Mouse (Mus musculus): ENCODE measurements around the gene Cblb. TPM values are rescaled to one million over a fixed set of nuclear protein-coding genes. Genes with fewer than 3 reads are reported as not detected.

Cblb gene
- polyA plus RNA-seq, 1 experiment from 2014 or later: 7.9 TPM

GRCm38 (mm10) chr16:52173253-52173652 lies 142.2 kb downstream of the Cblb start:
- no peaks in the 10 kb centered on the region for H3K27me3 ChIP-seq
- H3K9me3 ChIP-seq (replicated peaks): no peaks in the 10 kb centered on the region
- no peaks in the 10 kb centered on the region for H3K4me1 ChIP-seq (replicated peaks)
- H3K9ac ChIP-seq: no peak overlapping the region
- ATAC-seq (replicated peaks; ENCODE audit: insufficient number of reproducible peaks, insufficient read depth, low FRiP score, low read depth): no peak
- H3K27ac ChIP-seq: no peak overlapping the region
- no peak overlapping the region for H3K4me3 ChIP-seq
- no peak overlapping the region for H3K4me2 ChIP-seq
- peaks cover 15% of the 10 kb centered on the region; the same call in 1 of the 2 replicates for H3K36me3 ChIP-seq

GRCm38 (mm10) chr16:52179839-52180238 lies 148.8 kb downstream of the Cblb start:
- Histone ChIP-seq H3K27me3 (no peaks in the 10 kb centered on the region), H3K36me3 (peaks cover 12% of the 10 kb centered on the region), H3K4me2 (no peak overlapping the region), H3K9ac (no peak overlapping the region), H3K9me3 (replicated peaks) (no peaks in the 10 kb centered on the region), H3K4me1 (replicated peaks) (peaks cover 9% of the 10 kb centered on the region), H3K4me3 (no peak overlapping the region), H3K27ac (peak overlapping the region; percentile 25)
- ATAC-seq (replicated peaks; ENCODE audit: insufficient number of reproducible peaks, insufficient read depth, low FRiP score, low read depth): no peak
- WGBS: 58% methylated on average over 3 of the region's 3 CpGs

- Histone ChIP-seq H3K27ac (no peak overlapping the region), H3K36me3 (peaks cover 9% of the 10 kb centered on the region), H3K27me3 (no peaks in the 10 kb centered on the region), H3K9me3 (replicated peaks) (no peaks in the 10 kb centered on the region), H3K4me2 (no peak overlapping the region), H3K4me3 (no peak overlapping the region), H3K9ac (no peak overlapping the region), H3K4me1 (replicated peaks) (peaks cover 14% of the 10 kb centered on the region)
- 74% methylated on average over 7 of the region's 7 CpGs for WGBS
- ATAC-seq (replicated peaks; ENCODE audit: insufficient number of reproducible peaks, insufficient read depth, low FRiP score, low read depth): no peak
These were observed 151.0 kb downstream of the Cblb start for GRCm38 (mm10) chr16:52182057-52182456.

- Histone ChIP-seq H3K9ac (no peak overlapping the region), H3K27ac (no peak overlapping the region), H3K4me3 (no peak overlapping the region), H3K36me3 (peaks cover 9% of the 10 kb centered on the region), H3K27me3 (no peaks in the 10 kb centered on the region), H3K9me3 (replicated peaks) (no peaks in the 10 kb centered on the region), H3K4me2 (no peak overlapping the region), H3K4me1 (replicated peaks) (peaks cover 8% of the 10 kb centered on the region)
- 50% methylated on average over 10 of the region's 10 CpGs for WGBS
- ATAC-seq (replicated peaks; ENCODE audit: insufficient number of reproducible peaks, insufficient read depth, low FRiP score, low read depth): no peak
These were observed 153.3 kb downstream of the Cblb start for GRCm38 (mm10) chr16:52184350-52184749.

- Histone ChIP-seq H3K27me3 (no peaks in the 10 kb centered on the region), H3K4me2 (no peak overlapping the region), H3K4me3 (no peak overlapping the region), H3K27ac (peak overlapping the region; percentile 24; the same call in 1 of the 2 replicates), H3K9me3 (replicated peaks) (no peaks in the 10 kb centered on the region), H3K4me1 (replicated peaks) (peaks cover 8% of the 10 kb centered on the region; the same call in 1 of the 2 replicates), H3K9ac (no peak overlapping the region), H3K36me3 (peaks cover 27% of the 10 kb centered on the region)
- ATAC-seq (replicated peaks; ENCODE audit: insufficient number of reproducible peaks, insufficient read depth, low FRiP score, low read depth): no peak
- whole genome bisulfite sequencing: 39% methylated on average over 10 of the region's 10 CpGs
These were observed 155.7 kb downstream of the Cblb start for GRCm38 (mm10) chr16:52186731-52187130.

- H3K9ac ChIP-seq: no peak overlapping the region
- no peak overlapping the region for H3K27ac ChIP-seq
- peaks cover 8% of the 10 kb centered on the region; the same call in 1 of the 2 replicates for H3K4me1 ChIP-seq (replicated peaks)
- H3K27me3 ChIP-seq: no peaks in the 10 kb centered on the region
- H3K36me3 ChIP-seq: peaks cover 32% of the 10 kb centered on the region; the same call in 1 of the 2 replicates
- H3K9me3 ChIP-seq (replicated peaks): no peaks in the 10 kb centered on the region
- H3K4me2 ChIP-seq: no peak overlapping the region
- ATAC-seq (replicated peaks; ENCODE audit: insufficient number of reproducible peaks, insufficient read depth, low FRiP score, low read depth): no peak
- no peak overlapping the region for H3K4me3 ChIP-seq
- WGBS: 82% methylated on average over 1 of the region's 2 CpGs
These were observed 158.1 kb downstream of the Cblb start for GRCm38 (mm10) chr16:52189103-52189502.

- Histone ChIP-seq H3K27me3 (no peaks in the 10 kb centered on the region), H3K4me2 (no peak overlapping the region), H3K9ac (no peak overlapping the region), H3K27ac (no peak overlapping the region), H3K4me3 (no peak overlapping the region), H3K36me3 (peaks cover 37% of the 10 kb centered on the region; the same call in 1 of the 2 replicates), H3K4me1 (replicated peaks) (peaks cover 4% of the 10 kb centered on the region; the same call in 1 of the 2 replicates), H3K9me3 (replicated peaks) (no peaks in the 10 kb centered on the region)
- WGBS: 83% methylated on average over 5 of the region's 5 CpGs
- ATAC-seq (replicated peaks; ENCODE audit: insufficient number of reproducible peaks, insufficient read depth, low FRiP score, low read depth): no peak
These were observed 159.7 kb downstream of the Cblb start for GRCm38 (mm10) chr16:52190714-52191113.

- H3K9me3 ChIP-seq (replicated peaks): no peaks in the 10 kb centered on the region
- ATAC-seq (replicated peaks; ENCODE audit: insufficient number of reproducible peaks, insufficient read depth, low FRiP score, low read depth): no peak
- peaks cover 44% of the 10 kb centered on the region; the same call in 1 of the 2 replicates for H3K36me3 ChIP-seq
- H3K4me2 ChIP-seq: no peak overlapping the region
- no peak overlapping the region for H3K4me3 ChIP-seq
- H3K27me3 ChIP-seq: no peaks in the 10 kb centered on the region
- no peaks in the 10 kb centered on the region for H3K4me1 ChIP-seq (replicated peaks)
- no peak overlapping the region for H3K9ac ChIP-seq
- whole genome bisulfite sequencing: 93% methylated on average over 5 of the region's 5 CpGs
- no peak overlapping the region for H3K27ac ChIP-seq
These were observed 163.0 kb downstream of the Cblb start for GRCm38 (mm10) chr16:52194040-52194439.

- Histone ChIP-seq H3K27ac (no peak overlapping the region), H3K9ac (no peak overlapping the region), H3K9me3 (replicated peaks) (no peaks in the 10 kb centered on the region), H3K36me3 (peaks cover 38% of the 10 kb centered on the region; the same call in 1 of the 2 replicates), H3K27me3 (no peaks in the 10 kb centered on the region), H3K4me2 (no peak overlapping the region), H3K4me1 (replicated peaks) (no peaks in the 10 kb centered on the region), H3K4me3 (no peak overlapping the region)
- ATAC-seq (replicated peaks; ENCODE audit: insufficient number of reproducible peaks, insufficient read depth, low FRiP score, low read depth): no peak
- 89% methylated on average over 3 of the region's 3 CpGs for WGBS
These were observed 163.8 kb downstream of the Cblb start for GRCm38 (mm10) chr16:52194866-52195265.

- H3K9me3 ChIP-seq (replicated peaks): no peaks in the 10 kb centered on the region
- H3K36me3 ChIP-seq: peaks cover 17% of the 10 kb centered on the region
- ATAC-seq (replicated peaks; ENCODE audit: insufficient number of reproducible peaks, insufficient read depth, low FRiP score, low read depth): no peak
- H3K27ac ChIP-seq: no peak overlapping the region
- 88% methylated on average over 7 of the region's 7 CpGs for WGBS
- H3K9ac ChIP-seq: no peak overlapping the region
- H3K4me1 ChIP-seq (replicated peaks): no peaks in the 10 kb centered on the region
- H3K4me2 ChIP-seq: no peak overlapping the region
- H3K27me3 ChIP-seq: no peaks in the 10 kb centered on the region
- no peak overlapping the region for H3K4me3 ChIP-seq
These were observed 169.1 kb downstream of the Cblb start for GRCm38 (mm10) chr16:52200107-52200506.

GRCm38 (mm10) chr16:52210844-52211606 lies 180.0 kb downstream of the Cblb start:
- H3K9ac ChIP-seq: no peak overlapping the region
- no peak for ATAC-seq (replicated peaks; ENCODE audit: insufficient number of reproducible peaks, insufficient read depth, low FRiP score, low read depth)
- no peak overlapping the region for H3K27ac ChIP-seq
- H3K4me2 ChIP-seq: no peak overlapping the region
- H3K9me3 ChIP-seq (replicated peaks): no peaks in the 10 kb centered on the region
- peaks cover 3% of the 10 kb centered on the region; the same call in 1 of the 2 replicates for H3K4me1 ChIP-seq (replicated peaks)
- H3K36me3 ChIP-seq: 0 out of 2 replicates have a peak, but pooled peaks cover 2% of the 10 kb centered on the region
- no peak overlapping the region for H3K4me3 ChIP-seq
- no peaks in the 10 kb centered on the region for H3K27me3 ChIP-seq
- 84% methylated on average over 8 of the region's 8 CpGs for WGBS

GRCm38 (mm10) chr16:52219069-52219468 lies 188.0 kb downstream of the Cblb start:
- H3K4me1 ChIP-seq (replicated peaks): peaks cover 6% of the 10 kb centered on the region
- H3K4me2 ChIP-seq: no peak overlapping the region
- H3K27ac ChIP-seq: no peak overlapping the region
- no peaks in the 10 kb centered on the region for H3K36me3 ChIP-seq
- 18% methylated on average over 2 of the region's 2 CpGs for WGBS
- ATAC-seq (replicated peaks; ENCODE audit: insufficient number of reproducible peaks, insufficient read depth, low FRiP score, low read depth): no peak
- H3K4me3 ChIP-seq: no peak overlapping the region
- H3K27me3 ChIP-seq: no peaks in the 10 kb centered on the region
- H3K9me3 ChIP-seq (replicated peaks): no peaks in the 10 kb centered on the region
- H3K9ac ChIP-seq: no peak overlapping the region
